Comparison of ENCODE assay signal across 8 mouse cellular contexts in the genomic region with DNA sequence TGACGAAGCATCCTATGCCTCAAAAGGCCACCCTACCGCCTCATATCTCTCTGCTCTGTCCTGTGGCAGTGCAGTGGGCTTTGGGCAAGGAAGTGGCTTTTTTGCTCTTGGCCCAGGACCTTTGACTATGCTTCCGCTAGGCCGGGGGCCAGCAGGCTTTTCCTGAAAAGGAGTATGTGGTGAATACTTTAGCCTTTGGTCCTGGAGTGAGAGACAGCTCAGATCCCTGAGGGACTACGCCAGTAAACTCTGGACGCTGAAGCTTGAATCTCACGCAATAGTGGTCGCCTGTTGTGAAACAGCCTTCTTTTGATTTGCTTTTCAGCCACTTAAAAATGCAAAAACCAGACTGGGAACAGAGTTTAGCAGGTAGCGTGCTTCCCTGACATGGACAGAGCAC. TPM values are rescaled to one million over a fixed set of nuclear protein-coding genes. Genes with fewer than 3 reads are reported as not detected.
A peak's percentile ranks its signal among the peaks of the same experiment; 100 is the strongest.
DNase-seq lines count a peak whose midpoint lies in the region; ATAC-seq and TF ChIP-seq lines count a peak whose summit lies in the region.

No protein-coding gene starts in this region.

- no peaks in the 10 kb centered on the region for H3K9me3 ChIP-seq in neural tube, embryonic 11.5 days (ENCODE audit: control insufficient read depth, low read length)
- H3K9me3 ChIP-seq in heart, embryonic 14.5 days (ENCODE audit: control insufficient read depth, low read length): no peaks in the 10 kb centered on the region
- H3K9me3 ChIP-seq in limb, embryonic 13.5 days: no peaks in the 10 kb centered on the region
- H3K9me3 ChIP-seq in midbrain, postnatal 0 days (ENCODE audit: low read length): no peaks in the 10 kb centered on the region

- no peak for DNase-seq in neural tube, embryonic 11.5 days (ENCODE audit: low spot score)
- no peak for DNase-seq in neural tube, embryonic 10.5 days (ENCODE audit: extremely low spot score, low spot score)
- no peak for DNase-seq in left cerebral cortex, adult 2 months (ENCODE audit: extremely low spot score in 1 of 2, low spot score in 2 of 2)
- DNase-seq in midbrain, postnatal 0 days (ENCODE audit: low spot score): no peak
- no peak for DNase-seq in layer of hippocampus, adult 18-20 months (ENCODE audit: low spot score in 2 of 2)
- DNase-seq in cerebellum, adult 9-10 months: no peak

- no peak overlapping the region for H3K4me3 ChIP-seq in neural tube, embryonic 11.5 days (ENCODE audit: low read depth, low read length)
- H3K4me3 ChIP-seq in heart, embryonic 14.5 days (ENCODE audit: control insufficient read depth in 1 of 2, insufficient read depth in 1 of 2, low read depth in 1 of 2, low read length in 2 of 2): no peak overlapping the region
- no peak overlapping the region for H3K4me3 ChIP-seq in limb, embryonic 13.5 days
- H3K4me3 ChIP-seq in left cerebral cortex, adult 2 months: no peak overlapping the region
- no peak overlapping the region for H3K4me3 ChIP-seq in midbrain, postnatal 0 days (ENCODE audit: low read depth, low read length)

- peaks cover 34% of the 10 kb centered on the region for H3K4me1 ChIP-seq in neural tube, embryonic 11.5 days (ENCODE audit: control insufficient read depth, insufficient read depth, low read length)
- H3K4me1 ChIP-seq in heart, embryonic 14.5 days (ENCODE audit: control insufficient read depth in 2 of 2, insufficient read depth in 2 of 2, low read length in 2 of 2): peaks cover 49 to 67% of the 10 kb centered on the region in 2 experiments
- H3K4me1 ChIP-seq in limb, embryonic 13.5 days: peaks cover 80% of the 10 kb centered on the region
- peaks cover 10% of the 10 kb centered on the region; the same call in 1 of the 2 replicates for H3K4me1 ChIP-seq in midbrain, postnatal 0 days (ENCODE audit: insufficient read depth, low read length)

- 0 out of 2 replicates have a peak overlapping the region, but pooled peaks have one; percentile 42 for H3K27ac ChIP-seq in neural tube, embryonic 11.5 days (ENCODE audit: low read depth, low read length)
- H3K27ac ChIP-seq in heart, embryonic 14.5 days (replicated peaks in 1 of 2; ENCODE audit: control insufficient read depth in 1 of 2, insufficient read depth in 1 of 2, low read depth in 2 of 2, low read length in 2 of 2): peak overlapping the region; percentile 49 to 65
- H3K27ac ChIP-seq in limb, embryonic 13.5 days: peak overlapping the region; percentile 11; the same call in 1 of the 2 replicates
- no peak overlapping the region for H3K27ac ChIP-seq in left cerebral cortex, adult 2 months
- H3K27ac ChIP-seq in midbrain, postnatal 0 days (ENCODE audit: low read depth, low read length): no peak overlapping the region

- no peak for TF ChIP-seq CTCF in left cerebral cortex, adult 2 months (IDR thresholded peaks at IDR 0.05)
- TF ChIP-seq CTCF in midbrain, postnatal 0 days (IDR thresholded peaks at IDR 0.05): no peak

- no peak overlapping the region for H3K9ac ChIP-seq in neural tube, embryonic 11.5 days (ENCODE audit: low read length)
- H3K9ac ChIP-seq in heart, embryonic 14.5 days (ENCODE audit: low read length): 0 out of 2 replicates have a peak overlapping the region, but pooled peaks have one; percentile 21
- no peak overlapping the region for H3K9ac ChIP-seq in limb, embryonic 13.5 days
- H3K9ac ChIP-seq in midbrain, postnatal 0 days (replicated peaks; ENCODE audit: low read length, poor library complexity, severe bottlenecking): no peak overlapping the region

- WGBS in neural tube, embryonic 11.5 days: 75% methylated on average over 9 of the region's 9 CpGs
- 67% methylated on average over 9 of the region's 9 CpGs for WGBS in heart, embryonic 14.5 days
- WGBS in limb, embryonic 13.5 days: 63% methylated on average over 9 of the region's 9 CpGs
- 45% methylated on average over 9 of the region's 9 CpGs for WGBS in midbrain, postnatal 0 days

- intact Hi-C loops in left cerebral cortex, adult 2 months (cut with DNase I): no loop called here

- no peak for ATAC-seq in neural tube, embryonic 11.5 days (ENCODE audit: insufficient read depth, low FRiP score, low TSS enrichment)
- no peak for ATAC-seq in heart, embryonic 14.5 days (ENCODE audit: insufficient number of reproducible peaks, insufficient read depth, low FRiP score, low read depth)
- ATAC-seq in limb, embryonic 13.5 days (ENCODE audit: low FRiP score, low read depth): no peak
- no peak for ATAC-seq in midbrain, postnatal 0 days (ENCODE audit: low FRiP score)

- H3K27me3 ChIP-seq in neural tube, embryonic 11.5 days (ENCODE audit: control insufficient read depth, insufficient read depth, low read length): peaks cover 10% of the 10 kb centered on the region
- peaks cover 14% of the 10 kb centered on the region; the same call in 1 of the 2 replicates for H3K27me3 ChIP-seq in heart, embryonic 14.5 days (ENCODE audit: control insufficient read depth, insufficient read depth, low read length)
- H3K27me3 ChIP-seq in limb, embryonic 13.5 days: peaks cover 18% of the 10 kb centered on the region
- H3K27me3 ChIP-seq in midbrain, postnatal 0 days (ENCODE audit: insufficient read depth, low read length): peaks cover 15% of the 10 kb centered on the region; the same call in 1 of the 2 replicates

- H3K36me3 ChIP-seq in neural tube, embryonic 11.5 days (ENCODE audit: control insufficient read depth, insufficient read depth, low read length): no peaks in the 10 kb centered on the region
- no peaks in the 10 kb centered on the region for H3K36me3 ChIP-seq in heart, embryonic 14.5 days (ENCODE audit: control insufficient read depth, insufficient read depth, low read length)
- no peaks in the 10 kb centered on the region for H3K36me3 ChIP-seq in limb, embryonic 13.5 days
- no peaks in the 10 kb centered on the region for H3K36me3 ChIP-seq in midbrain, postnatal 0 days (ENCODE audit: insufficient read depth, low read length)

- no peak overlapping the region for H3K4me2 ChIP-seq in neural tube, embryonic 11.5 days (ENCODE audit: low read depth)
- peak overlapping the region; percentile 9; the same call in 1 of the 2 replicates for H3K4me2 ChIP-seq in heart, embryonic 14.5 days (ENCODE audit: low read length)
- H3K4me2 ChIP-seq in limb, embryonic 13.5 days (replicated peaks): no peak overlapping the region
- no peak overlapping the region for H3K4me2 ChIP-seq in midbrain, postnatal 0 days (ENCODE audit: low read depth, low read length, poor library complexity, severe bottlenecking)

RNA-seq across cellular contexts. Expression of gene Socs3, which starts 34.2 kb away (rescaled TPM):
- 3.7 and 5.1 TPM in 2 replicates for polyA plus RNA-seq in neural tube, embryonic 11.5 days (2014; fragmentation: Nextera tagmentation; extraction: Ambion mirVana)
- 2.0 and 2.3 TPM in 2 replicates for polyA plus RNA-seq in heart, embryonic 14.5 days (2014; fragmentation: Nextera tagmentation; extraction: Ambion mirVana)
- 15.6 and 15.8 TPM in 2 replicates for polyA plus RNA-seq in limb, embryonic 13.5 days (2015; fragmentation: Nextera tagmentation; extraction: Ambion mirVana)
- 1 to 10 TPM; 4.4 to 6.1 TPM for total RNA-seq in left cerebral cortex, adult 2 months (2021)
- 7.3 and 8.5 TPM in 2 replicates for total RNA-seq in midbrain, postnatal 0 days (2014; rRNA removed)
- polyA plus RNA-seq in midbrain, postnatal 0 days (2015; fragmentation: Nextera tagmentation; extraction: Ambion mirVana): 4.4 and 4.9 TPM in 2 replicates
- 1 to 10 TPM; 1.0 to 1.3 TPM for total RNA-seq in layer of hippocampus, adult 18-20 months (2021)

RNA-seq across cellular contexts. Expression of gene Pgs1, which starts 50.5 kb away (rescaled TPM):
- polyA plus RNA-seq in neural tube, embryonic 11.5 days (2014; fragmentation: Nextera tagmentation; extraction: Ambion mirVana): 40.9 and 45.9 TPM in 2 replicates
- 23.1 TPM in 2 replicates for polyA plus RNA-seq in heart, embryonic 14.5 days (2014; fragmentation: Nextera tagmentation; extraction: Ambion mirVana)
- polyA plus RNA-seq in limb, embryonic 13.5 days (2015; fragmentation: Nextera tagmentation; extraction: Ambion mirVana): 34.4 and 35.7 TPM in 2 replicates
- 10 to 100 TPM; 83.3 to 85.5 TPM for total RNA-seq in left cerebral cortex, adult 2 months (2021)
- 62.0 and 72.2 TPM in 2 replicates for total RNA-seq in midbrain, postnatal 0 days (2014; rRNA removed)
- 55.0 and 61.8 TPM in 2 replicates for polyA plus RNA-seq in midbrain, postnatal 0 days (2015; fragmentation: Nextera tagmentation; extraction: Ambion mirVana)
- 10 to 100 TPM; 78.8 to 81.7 TPM for total RNA-seq in layer of hippocampus, adult 18-20 months (2021)

Comparison
In these comparisons a context has a peak if more than half of its experiments do, and no peak if none do; other contexts are left out.
1. H3K27ac ChIP-seq: peak in neural tube, embryonic 11.5 days (single experiment), heart, embryonic 14.5 days (2 of 2) and limb, embryonic 13.5 days (single experiment); none in left cerebral cortex, adult 2 months (single experiment) and midbrain, postnatal 0 days (single experiment).